Mouse (Mus musculus) CH12.LX (cell line): Measurements from ENCODE around the gene Mpo. TPM values are rescaled to one million over a fixed set of nuclear protein-coding genes. Genes with fewer than 3 reads are reported as not detected.

Experiments
- DNase-seq: peaks from one replicate; pipeline ENCODE4 v3.0.0-alpha.2; 2013; ENCODE audit errors: extremely low read depth
- H3K27ac ChIP-seq: 2 replicates; pipeline ENCODE4 v1.5.1; 2012; ENCODE audit warnings: low read depth, mild to moderate bottlenecking, control low read depth, moderate library complexity; ENCODE audit not compliant: insufficient read depth
- H3K27me3 ChIP-seq: replicated peaks from 2 replicates; pipeline ENCODE3; 2012; ENCODE audit warnings: inconsistent platforms
- H3K36me3 ChIP-seq, 2 experiments: replicated peaks in 1 of 2; 2 replicates each; pipeline versions ENCODE3 to v1.6.1; 2012; ENCODE audit warnings: inconsistent platforms in 1 of 2, low read length in 1 of 2, mild to moderate bottlenecking in 1 of 2, mixed read lengths in 1 of 2, moderate library complexity in 1 of 2; ENCODE audit not compliant: control insufficient read depth in 1 of 2, insufficient read depth in 1 of 2
- H3K4me1 ChIP-seq, 2 experiments: 2 replicates each; pipeline ENCODE4 v1.6.1; 2012; ENCODE audit warnings: inconsistent platforms in 1 of 2, moderate library complexity in 1 of 2; ENCODE audit not compliant: insufficient read depth in 2 of 2, control insufficient read depth in 1 of 2
- H3K4me2 ChIP-seq: 2 replicates; pipeline ENCODE4 v1.6.1; 2012; ENCODE audit warnings: low read depth, mild to moderate bottlenecking, control low read depth; ENCODE audit not compliant: poor library complexity, insufficient read depth, severe bottlenecking
- H3K4me3 ChIP-seq, 3 experiments: fragments of 150-350 bp in 1 of 3; sonication (generic) in 1 of 3; replicated peaks in 1 of 3; 2 replicates each; pipeline versions ENCODE3 to v1.5.1; 2011 to 2012; ENCODE audit warnings: low read depth in 2 of 3, low read length in 2 of 3, mild to moderate bottlenecking in 2 of 3, moderate library complexity in 2 of 3, control low read depth in 1 of 3, improper control_type of control experiment in 1 of 3, inconsistent platforms in 1 of 3, mixed read lengths in 1 of 3; ENCODE audit not compliant: poor library complexity in 1 of 3
- H3K79me2 ChIP-seq: replicated peaks from 2 replicates; pipeline ENCODE4 v1.6.1; 2012; ENCODE audit warnings: mild to moderate bottlenecking, moderate library complexity; ENCODE audit not compliant: control insufficient read depth, poor library complexity, insufficient read depth, severe bottlenecking; ENCODE audit errors: extremely low read depth
- H3K9ac ChIP-seq: 2 replicates; pipeline ENCODE4 v1.6.1; 2012; ENCODE audit warnings: low read depth, mild to moderate bottlenecking, control low read depth, moderate library complexity; ENCODE audit not compliant: insufficient read depth
- H3K9me3 ChIP-seq: replicated peaks from 2 replicates; pipeline ENCODE3; 2012; ENCODE audit warnings: low read length, inconsistent platforms, mixed read lengths
- CHD2 ChIP-seq: IDR thresholded peaks from 2 replicates; pipeline ENCODE4 v1.6.1; 2011; ENCODE audit warnings: low read length, improper control_type of control experiment
- CTCF ChIP-seq, 2 experiments: IDR thresholded peaks in 1 of 2; conservative IDR thresholded peaks in 1 of 2; 2 replicates each; pipeline ENCODE4 v1.5.1; 2011 to 2012; ENCODE audit warnings: low read depth in 2 of 2, low read length in 2 of 2, improper control_type of control experiment in 1 of 2, inconsistent platforms in 1 of 2, mild to moderate bottlenecking in 1 of 2, moderate library complexity in 1 of 2
- ETS1 ChIP-seq: conservative IDR thresholded peaks from 2 replicates; pipeline ENCODE4 v1.6.1; 2012; ENCODE audit warnings: low read depth, mild to moderate bottlenecking, inconsistent platforms, low read length, improper control_type of control experiment, moderate library complexity
- GABPA ChIP-seq: IDR thresholded peaks from 2 replicates; pipeline ENCODE4 v1.6.1; 2012; ENCODE audit warnings: low read depth, low read length, improper control_type of control experiment, inconsistent platforms; ENCODE audit not compliant: insufficient replicate concordance
- HCFC1 ChIP-seq: IDR thresholded peaks from 2 replicates; pipeline ENCODE4 v1.6.1; 2012; ENCODE audit warnings: low read depth, mild to moderate bottlenecking, inconsistent platforms, low read length, improper control_type of control experiment
- IRF4 ChIP-seq: IDR thresholded peaks from 2 replicates; pipeline ENCODE4 v1.6.1; 2014; ENCODE audit warnings: low read depth, mild to moderate bottlenecking, inconsistent platforms, low read length, improper control_type of control experiment
- KAT2A ChIP-seq: IDR thresholded peaks from 2 replicates; pipeline ENCODE4 v1.6.1; 2012; ENCODE audit warnings: low read length, improper control_type of control experiment, inconsistent platforms; ENCODE audit not compliant: insufficient replicate concordance
- MAZ ChIP-seq: IDR thresholded peaks from 2 replicates; pipeline ENCODE4 v1.6.1; 2012; ENCODE audit warnings: low read depth, mild to moderate bottlenecking, inconsistent platforms, low read length, improper control_type of control experiment, moderate library complexity
- MEF2A ChIP-seq: IDR thresholded peaks from 2 replicates; pipeline ENCODE4 v1.6.1; 2014; ENCODE audit warnings: low read depth, mild to moderate bottlenecking, inconsistent platforms, low read length, improper control_type of control experiment, borderline replicate concordance
- MXI1 ChIP-seq: IDR thresholded peaks from 2 replicates; pipeline ENCODE4 v1.6.1; 2011; ENCODE audit warnings: mild to moderate bottlenecking, low read depth, low read length, improper control_type of control experiment
- MYC ChIP-seq: IDR thresholded peaks from 2 replicates; pipeline ENCODE4 v1.6.1; 2011; ENCODE audit warnings: low read depth, mild to moderate bottlenecking, improper control_type of control experiment, low read length
- NELFE ChIP-seq: IDR thresholded peaks from 2 replicates; pipeline ENCODE4 v1.6.1; 2011; ENCODE audit warnings: low read depth, low read length, improper control_type of control experiment
- NRF1 ChIP-seq: IDR thresholded peaks from 2 replicates; pipeline ENCODE4 v1.6.1; 2014; ENCODE audit warnings: low read depth, mild to moderate bottlenecking, inconsistent platforms, low read length, improper control_type of control experiment, moderate library complexity
- PAX5 ChIP-seq: IDR thresholded peaks from 2 replicates; pipeline ENCODE4 v1.6.1; 2012; ENCODE audit warnings: low read length, inconsistent platforms, mixed read lengths
- POLR2A ChIP-seq: IDR thresholded peaks from 2 replicates; pipeline ENCODE4 v1.6.1; 2011; ENCODE audit warnings: low read depth, mild to moderate bottlenecking, improper control_type of control experiment, low read length
- RCOR1 ChIP-seq: conservative IDR thresholded peaks from 2 replicates; pipeline ENCODE4 v1.6.1; 2012; ENCODE audit warnings: low read depth, mild to moderate bottlenecking, inconsistent platforms, low read length, improper control_type of control experiment
- TCF12 ChIP-seq: IDR thresholded peaks from 2 replicates; pipeline ENCODE4 v1.6.1; 2014; ENCODE audit warnings: low read depth, mild to moderate bottlenecking, inconsistent platforms, low read length, improper control_type of control experiment
- USF1 ChIP-seq: IDR thresholded peaks from 2 replicates; pipeline ENCODE4 v1.6.1; 2014; ENCODE audit warnings: low read depth, mild to moderate bottlenecking, inconsistent platforms, low read length, improper control_type of control experiment
- ZKSCAN1 ChIP-seq: IDR thresholded peaks from 2 replicates; pipeline ENCODE4 v1.6.1; 2012; ENCODE audit warnings: low read depth, inconsistent platforms, low read length, improper control_type of control experiment, borderline replicate concordance
- ZMIZ1 ChIP-seq: IDR thresholded peaks from 2 replicates; pipeline ENCODE4 v1.6.1; 2012; ENCODE audit warnings: low read depth, mild to moderate bottlenecking, inconsistent platforms, low read length, improper control_type of control experiment
- ZNF384 ChIP-seq: IDR thresholded peaks from 2 replicates; pipeline ENCODE4 v1.6.1; 2012; ENCODE audit warnings: low read depth, low read length, improper control_type of control experiment, inconsistent platforms
- dilution Hi-C: fragments of 300-500 bp; cut with MboI; formaldehyde crosslinking; loops from 2 replicates; pipeline ENCODE4 v1.14.3; 2020; ENCODE audit warnings: low sequenced_read_pairs; ENCODE audit not compliant: extremely low pct_unique_long_range_greater_than_20kb, extremely low pct_ligation_motif_present
- in situ Hi-C: fragments of 300-500 bp; cut with MboI; formaldehyde crosslinking; loops from 3 replicates; pipeline ENCODE4 v1.14.3; 2019; ENCODE audit warnings: low sequenced_read_pairs, low pct_ligation_motif_present, low pct_unique_long_range_greater_than_20kb, mixed read lengths
- polyA plus RNA-seq: library from polyadenylated mRNA; unstranded; fragments of >175 nt; gene quantifications from 2 replicates; pipeline ENCODE4 v1.2.1, GENCODE M21; 2012; ENCODE audit warnings: low read depth; ENCODE audit not compliant: insufficient read length
- total RNA-seq, 2 experiments: library from RNA; depleted of rRNA; stranded (reverse); fragments of 300-350 nt in 1 of 2; fragments of >200 nt in 1 of 2; gene quantifications; 2 replicates each; pipeline ENCODE4 v1.2.3; 2012 to 2014

The Mpo gene
- total and polyA plus RNA-seq, 3 experiments, result not detected

DNA sequence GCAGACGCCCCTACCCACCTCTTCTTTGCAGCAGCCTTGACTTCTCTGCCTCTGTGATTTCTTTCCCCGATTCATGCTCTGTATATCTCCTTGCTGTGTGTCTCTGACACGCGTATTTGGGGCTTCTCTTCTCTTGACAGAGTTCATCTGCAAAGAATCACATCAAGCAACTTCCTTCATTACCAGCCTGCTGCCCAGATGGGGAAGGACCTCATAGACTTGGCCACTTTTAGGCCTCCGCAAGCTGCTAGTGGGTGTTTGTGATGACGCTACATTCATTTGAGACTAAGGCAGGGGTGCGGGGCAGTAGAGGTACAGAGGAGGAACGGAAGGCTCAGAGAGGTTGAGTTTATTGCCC lies 60.2 kb downstream of the Mpo start:
- Histone ChIP-seq H3K79me2 (no peaks in the 10 kb centered on the region), H3K27me3 (no peaks in the 10 kb centered on the region), H3K4me2 (peak overlapping the region; percentile 66), H3K4me3 (peak overlapping the region; percentile 69 to 72 (median 71)), H3K27ac (peak overlapping the region; percentile 73), H3K9me3 (no peaks in the 10 kb centered on the region), H3K4me1 (peaks cover 4 to 30% of the 10 kb centered on the region in 2 experiments; a peak in 3 of 4 replicates), H3K9ac (peak overlapping the region; percentile 95), H3K36me3 (peaks cover 30 to 40% of the 10 kb centered on the region in 2 experiments)
- TF ChIP-seq KAT2A, result no peak
- no peak for TF ChIP-seq ETS1
- TF ChIP-seq MYC, result 0 out of 2 replicates have a peak, but pooled peaks have one; percentile 12
- 0 out of 2 replicates have a peak, but pooled peaks have one; percentile 17 for TF ChIP-seq MAZ
- TF ChIP-seq CHD2, result peak; percentile 81
- 0 out of 2 replicates have a peak, but pooled peaks have one; percentile 12 for TF ChIP-seq RCOR1
- TF ChIP-seq PAX5, result no peak
- no peak for TF ChIP-seq ZMIZ1
- no peak for TF ChIP-seq MXI1
- TF ChIP-seq ZKSCAN1, result no peak
- TF ChIP-seq TCF12, result peak; percentile 49; the same call in 1 of the 2 replicates
- no peak for TF ChIP-seq NELFE
- peak; percentile 27; the same call in 1 of the 2 replicates for TF ChIP-seq MEF2A
- no peak for TF ChIP-seq NRF1
- no peak for TF ChIP-seq USF1
- no peak for TF ChIP-seq HCFC1
- no peak for TF ChIP-seq GABPA
- TF ChIP-seq CTCF (conservative IDR thresholded peaks at IDR 0.05 in 1 of 2, IDR thresholded peaks at IDR 0.05 in 1 of 2; ENCODE audit: low read depth in 2 of 2, low read length in 2 of 2), result no peak
- TF ChIP-seq ZNF384, result no peak
- TF ChIP-seq IRF4, result no peak
- no peak; the same call in 1 of the 2 replicates for TF ChIP-seq POLR2A
- in situ Hi-C loops (no loop called here), dilution Hi-C loops (no loop called here)
- DNase-seq, result peak; percentile 85

Other genes with a start within 250 kb of the Mpo start
- gene Gm11492, start 226.9 kb upstream of the Mpo start, total RNA-seq (2012; rRNA removed), result not detected in 2 replicates
- not detected in 2 replicates for gene Gm11492, start 226.9 kb upstream of the Mpo start, total RNA-seq (2014; rRNA removed)
- gene Gm11492, start 226.9 kb upstream of the Mpo start, polyA plus RNA-seq, result not detected in 2 replicates
- gene Sept4, start 224.7 kb upstream of the Mpo start, total RNA-seq (2012; rRNA removed), result 1.5 and 1.7 TPM in 2 replicates
- gene Sept4, start 224.7 kb upstream of the Mpo start, total RNA-seq (2014; rRNA removed), result 0.32 TPM in 1 of 2 replicates, not detected in the other
- 0.42 and 1.5 TPM in 2 replicates for gene Sept4, start 224.7 kb upstream of the Mpo start, polyA plus RNA-seq
- 29.4 and 40.5 TPM in 2 replicates for gene Mtmr4, start 201.4 kb upstream of the Mpo start, total RNA-seq (2012; rRNA removed)
- 27.2 and 29.5 TPM in 2 replicates for gene Mtmr4, start 201.4 kb upstream of the Mpo start, total RNA-seq (2014; rRNA removed)
- 31.7 and 32.9 TPM in 2 replicates for gene Mtmr4, start 201.4 kb upstream of the Mpo start, polyA plus RNA-seq
- 0.04 TPM in 1 of 2 replicates, not detected in the other for gene Hsf5, start 176.4 kb upstream of the Mpo start, total RNA-seq (2012; rRNA removed)
- gene Hsf5, start 176.4 kb upstream of the Mpo start, total RNA-seq (2014; rRNA removed), result not detected in 2 replicates
- not detected in 2 replicates for gene Hsf5, start 176.4 kb upstream of the Mpo start, polyA plus RNA-seq
- 23.8 and 27.7 TPM in 2 replicates for gene Rnf43, start 130.9 kb upstream of the Mpo start, total RNA-seq (2012; rRNA removed)
- gene Rnf43, start 130.9 kb upstream of the Mpo start, total RNA-seq (2014; rRNA removed), result 10.7 and 12.2 TPM in 2 replicates
- gene Rnf43, start 130.9 kb upstream of the Mpo start, polyA plus RNA-seq, result 26.3 and 27.8 TPM in 2 replicates
- gene Supt4a, start 56.0 kb upstream of the Mpo start, total RNA-seq (2012; rRNA removed), result 241 and 287 TPM in 2 replicates
- 251 and 256 TPM in 2 replicates for gene Supt4a, start 56.0 kb upstream of the Mpo start, total RNA-seq (2014; rRNA removed)
- gene Supt4a, start 56.0 kb upstream of the Mpo start, polyA plus RNA-seq, result 220 and 229 TPM in 2 replicates
- gene Tspoap1, start 33.0 kb upstream of the Mpo start, total RNA-seq (2012; rRNA removed), result 19.9 and 36.9 TPM in 2 replicates
- gene Tspoap1, start 33.0 kb upstream of the Mpo start, total RNA-seq (2014; rRNA removed), result 12.8 and 16.5 TPM in 2 replicates
- gene Tspoap1, start 33.0 kb upstream of the Mpo start, polyA plus RNA-seq, result 11.6 and 12.3 TPM in 2 replicates
- gene Lpo, start 34.7 kb downstream of the Mpo start, total RNA-seq (2012; rRNA removed), result not detected in 2 replicates
- not detected in 2 replicates for gene Lpo, start 34.7 kb downstream of the Mpo start, total RNA-seq (2014; rRNA removed)
- not detected in 2 replicates for gene Lpo, start 34.7 kb downstream of the Mpo start, polyA plus RNA-seq
- gene Mks1, start 59.6 kb downstream of the Mpo start, total RNA-seq (2012; rRNA removed), result 17.9 and 24.4 TPM in 2 replicates
- 16.9 and 20.4 TPM in 2 replicates for gene Mks1, start 59.6 kb downstream of the Mpo start, total RNA-seq (2014; rRNA removed)
- 26.3 and 27.7 TPM in 2 replicates for gene Mks1, start 59.6 kb downstream of the Mpo start, polyA plus RNA-seq
- not detected in 2 replicates for gene Epx, start 82.0 kb downstream of the Mpo start, total RNA-seq (2012; rRNA removed)
- gene Epx, start 82.0 kb downstream of the Mpo start, total RNA-seq (2014; rRNA removed), result not detected in 2 replicates
- gene Epx, start 82.0 kb downstream of the Mpo start, polyA plus RNA-seq, result 0.10 TPM in 1 of 2 replicates, not detected in the other
- gene Olfr462, start 98.7 kb downstream of the Mpo start, total RNA-seq (2012; rRNA removed), result 0.17 and 0.34 TPM in 2 replicates
- not detected in 2 replicates for gene Olfr462, start 98.7 kb downstream of the Mpo start, total RNA-seq (2014; rRNA removed)
- not detected in 2 replicates for gene Olfr462, start 98.7 kb downstream of the Mpo start, polyA plus RNA-seq
- not detected in 2 replicates for gene Olfr463, start 103.8 kb downstream of the Mpo start, total RNA-seq (2012; rRNA removed)
- gene Olfr463, start 103.8 kb downstream of the Mpo start, total RNA-seq (2014; rRNA removed), result not detected in 2 replicates
- not detected in 2 replicates for gene Olfr463, start 103.8 kb downstream of the Mpo start, polyA plus RNA-seq
- not detected in 2 replicates for gene Olfr464, start 127.4 kb downstream of the Mpo start, total RNA-seq (2012; rRNA removed)
- gene Olfr464, start 127.4 kb downstream of the Mpo start, total RNA-seq (2014; rRNA removed), result not detected in 2 replicates
- gene Olfr464, start 127.4 kb downstream of the Mpo start, polyA plus RNA-seq, result not detected in 2 replicates
- 35.8 and 43.0 TPM in 2 replicates for gene Dynll2, start 194.0 kb downstream of the Mpo start, total RNA-seq (2012; rRNA removed)
- gene Dynll2, start 194.0 kb downstream of the Mpo start, total RNA-seq (2014; rRNA removed), result 13.0 and 14.0 TPM in 2 replicates
- gene Dynll2, start 194.0 kb downstream of the Mpo start, polyA plus RNA-seq, result 147 and 148 TPM in 2 replicates